Mouse (Mus musculus): ENCODE data around the gene Cp. TPM values are rescaled to one million over a fixed set of nuclear protein-coding genes. Genes with fewer than 3 reads are reported as not detected.

The Cp gene
- polyA plus RNA-seq, 1 experiment from 2014 or later: 2.0 TPM

DNA sequence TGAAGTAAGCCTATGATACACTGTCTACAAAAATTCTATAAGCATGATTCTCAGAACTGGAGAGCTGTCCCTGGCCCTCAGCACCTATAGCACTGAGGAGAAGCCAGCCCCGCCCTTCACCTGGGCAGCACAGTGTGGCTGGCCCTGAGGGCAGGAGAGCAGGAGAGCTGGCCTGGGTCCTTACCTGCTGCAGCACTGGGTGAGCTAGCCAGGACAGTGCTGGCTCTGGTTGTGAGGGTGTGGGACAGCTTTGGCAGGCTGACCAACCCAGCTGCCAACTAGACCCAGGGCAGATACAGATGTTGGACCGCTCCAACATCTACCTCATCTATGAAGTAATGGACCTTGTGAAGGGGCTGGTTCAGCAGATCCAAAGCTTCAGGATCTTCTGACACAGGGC, 57.6 kb downstream of the Cp start:
- Histone ChIP-seq H3K9ac (ENCODE audit: low read length) (no peak overlapping the region), H3K27me3 (ENCODE audit: control insufficient read depth, insufficient read depth, low read length) (no peaks in the 10 kb centered on the region), H3K4me1 (ENCODE audit: control insufficient read depth, insufficient read depth, low read length) (no peaks in the 10 kb centered on the region), H3K4me3 (replicated peaks; ENCODE audit: low read length) (no peak overlapping the region), H3K27ac (ENCODE audit: low read length) (no peak overlapping the region), H3K4me2 (ENCODE audit: low read depth, low read length) (no peak overlapping the region), H3K9me3 (replicated peaks; ENCODE audit: control insufficient read depth, low read length) (no peaks in the 10 kb centered on the region), H3K36me3 (ENCODE audit: control insufficient read depth, insufficient read depth, low read length) (peaks cover 5% of the 10 kb centered on the region)
- ATAC-seq (ENCODE audit: insufficient read depth, low FRiP score): no peak
- 98% methylated on average over 2 of the region's 2 CpGs for WGBS

DNA sequence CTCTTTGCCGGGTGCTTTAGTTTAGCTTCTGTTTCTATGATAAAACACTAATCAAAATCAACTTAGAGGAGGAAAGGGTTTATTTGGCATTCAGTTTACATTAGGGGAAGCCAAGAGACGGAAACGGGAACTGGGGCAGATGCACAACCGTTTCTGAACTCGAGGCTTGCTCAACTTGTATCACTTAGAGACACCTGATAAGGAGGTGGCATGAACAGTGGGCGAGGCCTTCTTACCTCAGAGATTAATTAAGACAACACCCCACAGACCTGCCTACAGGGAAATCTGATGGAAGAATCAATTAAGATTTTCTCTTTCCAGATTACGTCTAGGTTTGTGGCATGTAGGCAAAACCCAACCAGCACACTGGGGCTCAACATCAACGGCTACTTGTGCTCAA, 61.2 kb downstream of the Cp start:
- Histone ChIP-seq H3K27ac (ENCODE audit: low read length) (no peak overlapping the region), H3K9me3 (replicated peaks; ENCODE audit: control insufficient read depth, low read length) (no peaks in the 10 kb centered on the region), H3K4me1 (ENCODE audit: control insufficient read depth, insufficient read depth, low read length) (no peaks in the 10 kb centered on the region), H3K4me3 (replicated peaks; ENCODE audit: low read length) (no peak overlapping the region), H3K9ac (ENCODE audit: low read length) (no peak overlapping the region), H3K36me3 (ENCODE audit: control insufficient read depth, insufficient read depth, low read length) (peaks cover 16% of the 10 kb centered on the region; the same call in 1 of the 2 replicates), H3K4me2 (ENCODE audit: low read depth, low read length) (no peak overlapping the region), H3K27me3 (ENCODE audit: control insufficient read depth, insufficient read depth, low read length) (no peaks in the 10 kb centered on the region)
- WGBS: 76% methylated on average over 8 of the region's 8 CpGs
- no peak for ATAC-seq (ENCODE audit: insufficient read depth, low FRiP score)

DNA sequence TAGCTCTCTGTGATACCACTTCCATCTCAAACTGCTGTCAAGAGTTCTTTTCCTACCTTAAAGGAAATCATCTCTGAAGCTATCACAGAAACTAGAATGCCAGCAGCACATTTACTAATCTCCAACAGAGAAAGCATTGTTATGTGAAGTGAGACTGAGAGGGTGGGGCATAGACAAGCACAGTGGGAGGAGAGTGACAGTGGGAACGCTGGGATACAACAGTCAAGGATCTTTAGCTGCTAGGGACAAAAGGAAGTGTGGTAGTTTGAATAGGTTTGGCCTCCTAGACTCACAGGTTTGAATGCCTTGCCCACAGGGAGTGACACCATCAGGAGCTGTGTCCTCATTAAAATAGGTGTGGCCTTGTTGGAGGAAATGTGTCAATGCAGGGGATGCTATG, 67.0 kb downstream of the Cp start:
- H3K27me3 ChIP-seq (ENCODE audit: control insufficient read depth, insufficient read depth, low read length): no peaks in the 10 kb centered on the region
- H3K9ac ChIP-seq (ENCODE audit: low read length): no peak overlapping the region
- peaks cover 28% of the 10 kb centered on the region for H3K36me3 ChIP-seq (ENCODE audit: control insufficient read depth, insufficient read depth, low read length)
- 65% methylated on average over 1 of the region's 1 CpGs for WGBS
- no peaks in the 10 kb centered on the region for H3K9me3 ChIP-seq (replicated peaks; ENCODE audit: control insufficient read depth, low read length)
- H3K4me3 ChIP-seq (replicated peaks; ENCODE audit: low read length): no peak overlapping the region
- no peaks in the 10 kb centered on the region for H3K4me1 ChIP-seq (ENCODE audit: control insufficient read depth, insufficient read depth, low read length)
- ATAC-seq (ENCODE audit: insufficient read depth, low FRiP score): no peak
- H3K4me2 ChIP-seq (ENCODE audit: low read depth, low read length): no peak overlapping the region
- H3K27ac ChIP-seq (ENCODE audit: low read length): no peak overlapping the region

DNA sequence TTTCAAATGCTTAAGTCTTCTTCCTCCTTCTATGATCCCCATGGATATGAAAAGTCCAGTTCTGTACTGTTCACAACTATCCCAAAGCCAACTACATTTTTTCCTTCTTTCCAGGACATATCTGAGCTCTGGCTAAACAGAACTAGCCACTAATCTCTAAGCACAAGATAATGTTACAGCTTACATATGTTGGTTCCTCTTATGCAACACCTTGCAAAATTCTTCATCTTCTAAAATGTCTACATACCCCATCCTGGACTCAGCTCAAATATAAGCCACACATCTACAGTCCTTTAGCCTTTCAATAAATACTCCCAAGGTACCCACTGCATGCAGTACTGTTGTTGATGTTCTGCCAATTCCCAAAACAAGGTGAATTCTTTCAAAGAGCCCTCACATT, 69.6 kb downstream of the Cp start:
- H3K36me3 ChIP-seq (ENCODE audit: control insufficient read depth, insufficient read depth, low read length): peaks cover 21% of the 10 kb centered on the region
- H3K27ac ChIP-seq (ENCODE audit: low read length): 0 out of 2 replicates have a peak overlapping the region, but pooled peaks have one; percentile 38
- no peaks in the 10 kb centered on the region for H3K4me1 ChIP-seq (ENCODE audit: control insufficient read depth, insufficient read depth, low read length)
- H3K9ac ChIP-seq (ENCODE audit: low read length): no peak overlapping the region
- H3K27me3 ChIP-seq (ENCODE audit: control insufficient read depth, insufficient read depth, low read length): no peaks in the 10 kb centered on the region
- no peaks in the 10 kb centered on the region for H3K9me3 ChIP-seq (replicated peaks; ENCODE audit: control insufficient read depth, low read length)
- no peak overlapping the region for H3K4me3 ChIP-seq (replicated peaks; ENCODE audit: low read length)
- no peak overlapping the region for H3K4me2 ChIP-seq (ENCODE audit: low read depth, low read length)
- no peak for ATAC-seq (ENCODE audit: insufficient read depth, low FRiP score)

DNA sequence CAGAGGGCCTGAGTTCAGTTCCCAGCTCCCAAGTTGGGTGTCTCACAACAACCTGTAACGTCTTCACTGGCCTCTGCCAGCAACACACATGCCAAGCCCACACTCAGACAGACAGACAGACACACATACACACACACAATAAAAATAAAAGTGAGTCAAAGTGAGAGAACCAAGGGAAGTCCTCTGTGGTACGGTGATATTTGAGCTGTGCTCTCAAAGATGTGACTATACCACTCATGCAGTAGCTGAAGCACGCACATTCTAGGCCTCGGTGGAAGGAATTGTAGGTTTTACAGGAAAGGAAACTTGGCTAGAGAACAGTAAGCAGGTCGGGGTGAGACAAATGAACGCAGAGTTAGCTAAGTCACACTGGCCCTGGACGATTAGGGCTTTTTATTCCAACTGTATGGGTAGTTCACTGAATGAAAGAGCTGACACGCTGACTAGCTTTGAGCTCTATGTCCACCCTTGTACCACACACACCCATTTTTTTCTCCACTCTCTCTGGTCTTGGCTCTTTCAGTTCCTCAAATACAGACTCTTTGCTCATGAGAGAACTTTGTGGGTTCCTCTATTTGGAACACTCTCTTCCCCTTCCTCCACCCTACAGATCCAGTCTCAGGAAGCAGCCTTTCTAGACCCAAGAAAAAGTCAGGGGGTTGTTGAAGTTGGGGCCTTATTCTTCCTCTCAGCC, 70.3 kb downstream of the Cp start:
- Histone ChIP-seq H3K4me3 (replicated peaks; ENCODE audit: low read length) (no peak overlapping the region), H3K9ac (ENCODE audit: low read length) (no peak overlapping the region), H3K9me3 (replicated peaks; ENCODE audit: control insufficient read depth, low read length) (no peaks in the 10 kb centered on the region), H3K4me1 (ENCODE audit: control insufficient read depth, insufficient read depth, low read length) (no peaks in the 10 kb centered on the region), H3K4me2 (ENCODE audit: low read depth, low read length) (no peak overlapping the region), H3K27me3 (ENCODE audit: control insufficient read depth, insufficient read depth, low read length) (no peaks in the 10 kb centered on the region), H3K36me3 (ENCODE audit: control insufficient read depth, insufficient read depth, low read length) (peaks cover 21% of the 10 kb centered on the region), H3K27ac (ENCODE audit: low read length) (peak overlapping the region; percentile 38; the same call in 1 of the 2 replicates)
- ATAC-seq (ENCODE audit: insufficient read depth, low FRiP score): no peak
- WGBS: 91% methylated on average over 8 of the region's 8 CpGs

DNA sequence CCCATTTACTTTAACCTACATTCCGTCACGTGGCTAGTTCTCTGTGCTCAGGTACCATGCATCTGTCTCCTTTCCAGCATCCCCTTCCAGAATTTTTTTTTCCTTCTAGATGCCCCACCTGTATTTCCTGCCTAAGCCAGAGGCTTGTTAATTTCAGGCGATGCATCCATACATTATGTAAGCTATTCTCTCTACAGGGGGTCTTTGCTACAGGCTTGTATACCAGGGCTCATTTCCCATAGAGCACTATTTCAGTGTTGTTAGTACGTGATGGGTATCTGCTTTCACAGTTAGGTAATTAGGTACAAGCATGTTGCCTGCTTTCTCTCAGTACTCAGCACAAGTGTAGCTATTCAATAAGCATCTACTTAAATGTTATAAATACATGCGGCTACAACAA, 70.9 kb downstream of the Cp start:
- Histone ChIP-seq H3K27me3 (ENCODE audit: control insufficient read depth, insufficient read depth, low read length) (no peaks in the 10 kb centered on the region), H3K9me3 (replicated peaks; ENCODE audit: control insufficient read depth, low read length) (no peaks in the 10 kb centered on the region), H3K36me3 (ENCODE audit: control insufficient read depth, insufficient read depth, low read length) (peaks cover 15% of the 10 kb centered on the region), H3K27ac (ENCODE audit: low read length) (no peak overlapping the region), H3K4me2 (ENCODE audit: low read depth, low read length) (no peak overlapping the region), H3K4me3 (replicated peaks; ENCODE audit: low read length) (no peak overlapping the region), H3K9ac (ENCODE audit: low read length) (no peak overlapping the region), H3K4me1 (ENCODE audit: control insufficient read depth, insufficient read depth, low read length) (no peaks in the 10 kb centered on the region)
- ATAC-seq (ENCODE audit: insufficient read depth, low FRiP score): no peak
- 93% methylated on average over 5 of the region's 5 CpGs for WGBS

DNA sequence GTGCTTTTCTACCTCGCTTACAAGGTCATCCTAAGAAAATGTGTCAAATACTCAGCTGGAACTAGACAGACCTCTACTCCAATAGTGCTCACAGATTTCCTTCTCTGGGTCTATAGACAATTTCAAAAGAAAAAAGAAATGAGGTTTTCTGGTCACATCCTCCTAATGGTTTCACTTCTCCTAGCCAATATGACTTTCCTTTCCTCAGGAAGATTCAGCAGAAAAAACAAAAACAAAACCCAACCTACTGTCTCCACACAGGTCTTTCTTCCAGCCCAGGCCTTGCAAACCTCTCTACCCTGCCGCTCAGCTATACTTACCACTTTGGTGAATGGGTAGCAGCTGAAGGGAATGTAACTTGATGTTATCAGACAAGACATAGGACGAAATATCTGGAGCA, 71.8 kb downstream of the Cp start:
- 85% methylated on average over 3 of the region's 3 CpGs for WGBS
- Histone ChIP-seq H3K36me3 (ENCODE audit: control insufficient read depth, insufficient read depth, low read length) (peaks cover 15% of the 10 kb centered on the region), H3K27me3 (ENCODE audit: control insufficient read depth, insufficient read depth, low read length) (no peaks in the 10 kb centered on the region), H3K9ac (ENCODE audit: low read length) (no peak overlapping the region), H3K9me3 (replicated peaks; ENCODE audit: control insufficient read depth, low read length) (no peaks in the 10 kb centered on the region), H3K4me1 (ENCODE audit: control insufficient read depth, insufficient read depth, low read length) (no peaks in the 10 kb centered on the region), H3K27ac (ENCODE audit: low read length) (no peak overlapping the region), H3K4me2 (ENCODE audit: low read depth, low read length) (no peak overlapping the region), H3K4me3 (replicated peaks; ENCODE audit: low read length) (no peak overlapping the region)
- ATAC-seq (ENCODE audit: insufficient read depth, low FRiP score): no peak

DNA sequence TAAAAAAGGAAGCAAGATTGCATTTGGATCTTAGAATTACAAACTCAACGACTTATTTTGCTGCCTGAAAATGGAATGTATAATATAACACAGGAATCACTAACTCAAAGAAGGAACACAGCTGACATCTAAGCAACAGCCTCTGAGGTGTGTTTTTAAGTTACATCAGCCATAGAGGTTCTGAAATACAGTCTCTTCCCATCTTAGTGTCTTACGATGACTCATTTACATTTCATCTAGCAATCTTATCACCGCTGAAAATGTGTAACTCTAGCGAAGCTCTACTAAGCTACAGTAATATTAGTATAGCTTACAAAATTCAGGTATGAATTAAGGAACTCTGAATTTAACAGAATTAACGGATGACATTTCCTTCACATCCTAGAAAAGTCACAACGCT, 74.0 kb downstream of the Cp start:
- Histone ChIP-seq H3K9ac (ENCODE audit: low read length) (no peak overlapping the region), H3K27me3 (ENCODE audit: control insufficient read depth, insufficient read depth, low read length) (no peaks in the 10 kb centered on the region), H3K4me1 (ENCODE audit: control insufficient read depth, insufficient read depth, low read length) (no peaks in the 10 kb centered on the region), H3K9me3 (replicated peaks; ENCODE audit: control insufficient read depth, low read length) (no peaks in the 10 kb centered on the region), H3K4me3 (replicated peaks; ENCODE audit: low read length) (no peak overlapping the region), H3K27ac (ENCODE audit: low read length) (no peak overlapping the region), H3K4me2 (ENCODE audit: low read depth, low read length) (no peak overlapping the region), H3K36me3 (ENCODE audit: control insufficient read depth, insufficient read depth, low read length) (0 out of 2 replicates have a peak, but pooled peaks cover 3% of the 10 kb centered on the region)
- WGBS: 87% methylated on average over 6 of the region's 6 CpGs
- ATAC-seq (ENCODE audit: insufficient read depth, low FRiP score): no peak

DNA sequence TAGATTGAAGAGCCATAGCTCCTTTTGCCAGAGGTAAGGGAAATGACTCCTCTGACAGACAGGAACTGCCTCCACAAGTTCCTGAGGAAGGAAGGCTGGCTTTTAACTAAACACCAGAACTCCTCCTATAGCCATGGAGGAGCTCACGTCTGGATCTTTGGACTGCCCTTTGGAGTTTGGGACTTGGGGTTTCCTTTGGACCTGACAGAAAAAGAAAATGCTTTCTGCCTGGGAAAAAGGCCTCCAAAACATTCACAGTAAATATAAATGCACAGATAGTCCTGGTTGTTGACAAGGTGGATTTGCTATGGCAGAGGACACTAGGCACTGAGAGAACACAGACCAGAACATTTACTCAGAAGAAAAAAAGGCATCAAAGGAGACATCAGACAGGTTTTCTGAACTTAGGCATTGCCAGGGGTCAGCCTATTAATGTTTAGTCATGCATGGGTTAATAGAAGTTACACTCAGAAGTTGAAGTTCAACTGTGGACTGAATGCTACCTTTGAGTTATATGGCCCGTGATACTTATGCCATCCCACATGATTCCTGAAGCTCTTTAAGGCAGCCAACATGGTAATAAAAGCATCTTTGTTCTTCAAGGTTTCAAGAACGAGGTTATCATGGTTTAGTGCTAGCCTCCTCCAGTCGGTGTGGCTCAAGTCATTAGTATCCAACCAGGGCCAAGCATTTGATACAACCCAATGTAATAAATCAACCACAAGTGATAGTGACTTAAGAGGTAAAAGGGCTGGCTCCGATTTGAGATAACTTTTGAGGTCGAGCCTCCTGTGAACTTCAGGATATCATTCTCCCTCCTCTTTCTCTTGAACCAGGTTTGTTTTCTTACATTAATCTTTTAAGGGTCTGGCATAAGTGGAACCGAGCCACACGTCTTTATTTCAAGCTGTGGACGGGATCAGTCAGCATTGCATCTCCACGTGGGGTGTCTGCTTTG, 77.2 kb downstream of the Cp start:
- H3K36me3 ChIP-seq (ENCODE audit: control insufficient read depth, insufficient read depth, low read length): no peaks in the 10 kb centered on the region
- H3K9ac ChIP-seq (ENCODE audit: low read length): peak overlapping the region; percentile 68
- 11% methylated on average over 10 of the region's 10 CpGs for whole genome bisulfite sequencing
- H3K9me3 ChIP-seq (replicated peaks; ENCODE audit: control insufficient read depth, low read length): no peaks in the 10 kb centered on the region
- no peaks in the 10 kb centered on the region for H3K27me3 ChIP-seq (ENCODE audit: control insufficient read depth, insufficient read depth, low read length)
- no peak overlapping the region for H3K27ac ChIP-seq (ENCODE audit: low read length)
- H3K4me2 ChIP-seq (ENCODE audit: low read depth, low read length): peak overlapping the region; percentile 80
- peak overlapping the region; percentile 64 for H3K4me3 ChIP-seq (replicated peaks; ENCODE audit: low read length)
- ATAC-seq (ENCODE audit: insufficient read depth, low FRiP score): no peak
- H3K4me1 ChIP-seq (ENCODE audit: control insufficient read depth, insufficient read depth, low read length): no peaks in the 10 kb centered on the region

Data from stomach, embryonic 16.5 days (tissue).